Mouse (Mus musculus): ENCODE results near the gene Dph7. TPM values are rescaled to one million over a fixed set of nuclear protein-coding genes. Genes with fewer than 3 reads are reported as not detected.
"Not testable (repeated sequence)": the region's sequence is repeated elsewhere in the genome, so short reads cannot be mapped to it uniquely, and the experiment has no call there.

Dph7 gene
- polyA plus RNA-seq, 1 experiment from 2014 or later = 22.1 TPM

DNA sequence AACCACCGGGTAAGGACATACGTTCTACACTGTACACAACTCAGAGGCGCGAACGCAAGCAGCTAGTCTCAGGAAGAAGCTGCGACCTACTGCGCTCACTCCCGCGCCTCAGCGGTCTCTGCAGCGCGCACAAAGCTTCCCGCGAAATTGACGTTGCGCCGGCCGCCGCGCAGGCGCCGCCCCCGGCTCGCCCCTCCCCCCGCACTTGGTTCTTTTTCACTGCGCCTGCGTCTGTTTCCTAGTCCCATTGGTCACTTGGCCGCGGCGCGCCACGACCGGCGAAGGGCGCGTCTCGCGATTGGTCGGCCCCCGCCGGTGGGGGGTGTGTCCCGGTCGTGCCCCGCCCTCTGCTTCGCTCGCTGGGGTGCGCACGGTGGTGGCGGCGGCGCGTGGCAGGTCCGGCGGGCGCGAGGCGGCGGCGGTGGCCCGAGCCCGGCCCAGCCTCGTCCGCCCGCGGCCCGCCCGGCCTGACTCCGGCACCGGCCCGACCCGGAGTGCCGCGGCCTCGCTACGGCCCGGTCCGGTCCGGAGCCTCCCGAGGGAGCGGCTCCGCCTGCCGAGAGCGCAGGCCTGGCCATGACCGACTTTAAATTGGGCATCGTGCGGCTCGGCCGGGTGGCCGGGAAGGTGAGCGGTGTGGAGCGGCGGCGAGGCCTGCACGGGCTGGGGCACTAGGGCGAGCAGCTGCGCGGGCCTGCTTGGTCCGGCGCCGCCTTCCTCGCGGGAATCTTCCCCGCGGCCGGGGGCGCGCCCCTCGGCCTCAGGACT is 12.6 kb upstream of the Dph7 start, which contains the start of gene Zmynd19:
TSS of gene Zmynd19 (plus strand) at position 372 of the 768 bp plus-strand sequence.
- Histone ChIP-seq H3K36me3 (ENCODE audit: control insufficient read depth, insufficient read depth, low read length) (0 out of 2 replicates have a peak, but pooled peaks cover 3% of the 10 kb centered on the region), H3K9me3 (replicated peaks; ENCODE audit: control insufficient read depth, low read length) (no peaks in the 10 kb centered on the region), H3K9ac (ENCODE audit: low read length) (peak within 1 kb of the TSS; percentile 93), H3K4me3 (replicated peaks; ENCODE audit: low read length) (peak within 1 kb of the TSS; percentile 92), H3K27me3 (ENCODE audit: control insufficient read depth, insufficient read depth, low read length) (no peaks in the 10 kb centered on the region), H3K27ac (ENCODE audit: low read length) (peak within 1 kb of the TSS; percentile 41), H3K4me1 (ENCODE audit: control insufficient read depth, insufficient read depth, low read length) (peaks cover 17% of the 10 kb centered on the region), H3K4me2 (ENCODE audit: low read depth, low read length) (peak within 1 kb of the TSS; percentile 96)
- ATAC-seq (ENCODE audit: insufficient read depth, low FRiP score) = peak; percentile 99
- WGBS = under 1% methylated on average over 105 of the region's 108 CpGs

DNA sequence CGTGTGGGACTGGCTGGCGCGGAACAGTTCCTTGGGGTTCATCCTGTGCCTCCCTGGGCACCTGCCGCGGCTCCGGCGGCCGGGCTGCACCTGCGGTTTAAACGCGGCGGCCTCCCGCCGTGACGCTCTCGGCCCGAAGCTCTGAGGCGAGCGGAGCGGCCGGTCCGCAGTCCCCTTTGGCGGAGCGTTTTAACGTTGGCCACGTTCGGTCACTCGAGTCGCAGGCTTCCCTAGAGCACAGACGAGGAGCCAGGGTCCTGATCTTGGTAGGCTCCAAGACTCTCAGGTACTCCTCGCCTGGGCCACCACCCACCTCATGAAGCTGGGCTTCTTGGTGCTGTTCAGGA is 12.0 kb upstream of the Dph7 start:
- H3K9ac ChIP-seq (ENCODE audit: low read length) = peak overlapping the region; percentile 93
- no peaks in the 10 kb centered on the region for H3K9me3 ChIP-seq (replicated peaks; ENCODE audit: control insufficient read depth, low read length)
- no peaks in the 10 kb centered on the region for H3K27me3 ChIP-seq (ENCODE audit: control insufficient read depth, insufficient read depth, low read length)
- peak overlapping the region; percentile 92 for H3K4me3 ChIP-seq (replicated peaks; ENCODE audit: low read length)
- peak overlapping the region; percentile 96 for H3K4me2 ChIP-seq (ENCODE audit: low read depth, low read length)
- peaks cover 17% of the 10 kb centered on the region for H3K4me1 ChIP-seq (ENCODE audit: control insufficient read depth, insufficient read depth, low read length)
- under 1% methylated on average over 31 of the region's 31 CpGs for WGBS
- peak; percentile 2; the same call in 1 of the 2 replicates for ATAC-seq (ENCODE audit: insufficient read depth, low FRiP score)
- H3K27ac ChIP-seq (ENCODE audit: low read length) = peak overlapping the region; percentile 41
- peaks cover 3% of the 10 kb centered on the region; the same call in 1 of the 2 replicates for H3K36me3 ChIP-seq (ENCODE audit: control insufficient read depth, insufficient read depth, low read length)

DNA sequence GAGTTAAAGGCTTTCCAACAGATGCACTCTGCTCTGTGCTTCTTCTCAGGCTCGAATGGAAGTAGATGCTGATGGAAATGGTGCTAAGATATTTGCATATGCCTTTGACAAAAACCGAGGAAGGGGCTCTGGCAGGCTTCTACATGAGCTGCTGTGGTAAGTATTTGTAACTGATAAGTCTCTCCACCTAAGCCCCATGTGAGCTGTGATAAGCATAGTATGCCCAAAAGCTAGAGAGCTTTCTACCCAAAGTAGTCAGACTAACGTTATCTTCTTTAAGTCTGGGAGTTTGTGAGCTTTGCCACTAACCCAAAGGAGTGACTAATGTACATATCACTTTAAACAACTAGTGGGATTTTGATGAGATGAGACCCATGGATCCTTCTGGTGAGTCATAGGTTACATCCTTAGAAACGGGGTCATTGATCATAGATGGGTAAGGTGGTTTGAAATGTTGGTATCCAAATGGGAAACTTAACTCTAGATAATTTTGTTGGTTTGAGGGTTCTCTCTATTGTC is 9.6 kb upstream of the Dph7 start:
- no peak overlapping the region for H3K4me3 ChIP-seq (replicated peaks; ENCODE audit: low read length)
- WGBS = 86% methylated on average over 4 of the region's 4 CpGs
- peaks cover 3% of the 10 kb centered on the region; the same call in 1 of the 2 replicates for H3K36me3 ChIP-seq (ENCODE audit: control insufficient read depth, insufficient read depth, low read length)
- no peak for ATAC-seq (ENCODE audit: insufficient read depth, low FRiP score)
- H3K4me1 ChIP-seq (ENCODE audit: control insufficient read depth, insufficient read depth, low read length) = peaks cover 17% of the 10 kb centered on the region
- no peaks in the 10 kb centered on the region for H3K9me3 ChIP-seq (replicated peaks; ENCODE audit: control insufficient read depth, low read length)
- H3K4me2 ChIP-seq (ENCODE audit: low read depth, low read length) = no peak overlapping the region
- no peak overlapping the region for H3K27ac ChIP-seq (ENCODE audit: low read length)
- no peak overlapping the region for H3K9ac ChIP-seq (ENCODE audit: low read length)
- H3K27me3 ChIP-seq (ENCODE audit: control insufficient read depth, insufficient read depth, low read length) = no peaks in the 10 kb centered on the region

DNA sequence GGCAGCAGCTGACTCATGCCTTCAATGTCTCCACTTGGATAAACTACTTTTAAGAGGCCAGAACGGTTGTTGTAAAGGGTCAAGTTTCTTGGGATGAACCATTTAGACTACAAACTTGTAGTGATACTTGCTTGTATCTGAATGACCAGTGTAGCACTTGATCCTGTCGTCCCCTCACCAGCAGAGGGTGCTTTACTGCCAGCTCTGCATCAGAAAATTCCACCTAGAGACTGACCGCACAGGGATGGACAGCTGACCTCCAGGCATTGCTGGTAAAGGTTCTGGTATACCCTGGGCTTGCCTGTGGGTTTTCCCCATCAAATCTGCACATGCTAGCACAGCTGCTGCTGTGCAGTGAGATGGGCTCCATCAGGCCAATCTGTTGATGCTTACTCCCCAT is 1.3 kb upstream of the Dph7 start:
- no peak overlapping the region for H3K9ac ChIP-seq (ENCODE audit: low read length)
- no peak overlapping the region for H3K27ac ChIP-seq (ENCODE audit: low read length)
- H3K4me1 ChIP-seq (ENCODE audit: control insufficient read depth, insufficient read depth, low read length) = peaks cover 7% of the 10 kb centered on the region; the same call in 1 of the 2 replicates
- 37% methylated on average over 3 of the region's 3 CpGs for WGBS
- H3K4me2 ChIP-seq (ENCODE audit: low read depth, low read length) = no peak overlapping the region
- H3K9me3 ChIP-seq (replicated peaks; ENCODE audit: control insufficient read depth, low read length) = no peaks in the 10 kb centered on the region
- no peak overlapping the region for H3K4me3 ChIP-seq (replicated peaks; ENCODE audit: low read length)
- ATAC-seq (ENCODE audit: insufficient read depth, low FRiP score) = no peak
- peaks cover 5% of the 10 kb centered on the region; the same call in 1 of the 2 replicates for H3K36me3 ChIP-seq (ENCODE audit: control insufficient read depth, insufficient read depth, low read length)
- no peaks in the 10 kb centered on the region for H3K27me3 ChIP-seq (ENCODE audit: control insufficient read depth, insufficient read depth, low read length)

DNA sequence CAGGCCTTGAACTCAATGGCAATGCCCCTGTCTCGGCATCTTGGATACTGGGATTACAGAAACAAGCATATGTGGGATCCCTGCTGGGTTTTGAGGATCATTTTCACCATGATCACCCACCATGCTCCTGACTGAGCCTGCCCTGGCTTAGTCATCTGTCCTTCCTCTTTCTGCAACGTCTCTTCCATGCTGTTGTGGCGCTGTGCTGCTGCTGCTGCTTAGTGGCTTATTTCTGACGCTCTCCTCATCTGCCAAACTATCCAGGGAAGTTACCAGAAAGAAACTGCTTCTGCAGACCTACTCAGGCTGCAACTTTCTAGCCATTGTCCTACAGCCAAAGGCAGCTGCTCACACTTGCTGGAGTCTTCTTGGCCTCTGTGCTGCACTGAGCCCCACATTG is 8.2 kb downstream of the Dph7 start:
- peaks cover 9% of the 10 kb centered on the region for H3K4me1 ChIP-seq (ENCODE audit: control insufficient read depth, insufficient read depth, low read length)
- 84% methylated on average over 4 of the region's 4 CpGs for WGBS
- H3K4me2 ChIP-seq (ENCODE audit: low read depth, low read length) = no peak overlapping the region
- no peak overlapping the region for H3K9ac ChIP-seq (ENCODE audit: low read length)
- H3K36me3 ChIP-seq (ENCODE audit: control insufficient read depth, insufficient read depth, low read length) = 0 out of 2 replicates have a peak, but pooled peaks cover 10% of the 10 kb centered on the region
- H3K9me3 ChIP-seq (replicated peaks; ENCODE audit: control insufficient read depth, low read length) = no peaks in the 10 kb centered on the region
- no peaks in the 10 kb centered on the region for H3K27me3 ChIP-seq (ENCODE audit: control insufficient read depth, insufficient read depth, low read length)
- no peak for ATAC-seq (ENCODE audit: insufficient read depth, low FRiP score)
- H3K27ac ChIP-seq (ENCODE audit: low read length) = no peak overlapping the region
- H3K4me3 ChIP-seq (replicated peaks; ENCODE audit: low read length) = no peak overlapping the region

DNA sequence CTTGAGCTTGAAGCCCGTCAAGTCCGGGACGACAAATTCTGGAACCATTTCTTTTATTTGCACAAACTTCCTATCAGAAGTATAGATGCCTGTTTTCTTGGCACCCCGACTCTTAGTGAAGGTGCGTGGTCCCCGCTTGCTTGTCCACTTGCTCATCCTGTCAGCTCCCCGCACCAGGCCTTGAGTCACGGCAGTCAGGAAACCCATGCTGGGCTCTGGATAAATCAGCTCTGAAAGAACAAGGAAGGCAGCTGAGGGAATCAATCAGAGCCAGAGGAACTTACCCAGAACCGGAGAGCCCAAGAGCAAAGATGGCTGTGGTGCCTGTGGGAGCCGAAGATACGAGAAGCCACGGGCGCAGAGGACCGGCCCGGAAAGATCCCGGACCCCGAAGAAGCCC is 12.3 kb downstream of the Dph7 start:
- not testable (repeated sequence) for H3K27me3 ChIP-seq (ENCODE audit: control insufficient read depth, insufficient read depth, low read length); H3K36me3 ChIP-seq (ENCODE audit: control insufficient read depth, insufficient read depth, low read length); ATAC-seq (ENCODE audit: insufficient read depth, low FRiP score); H3K9me3 ChIP-seq (replicated peaks; ENCODE audit: control insufficient read depth, low read length)
- WGBS = under 1% methylated on average over 17 of the region's 17 CpGs
- peak overlapping the region; percentile 62 for H3K4me2 ChIP-seq (ENCODE audit: low read depth, low read length)
- H3K9ac ChIP-seq (ENCODE audit: low read length) = peak overlapping the region; percentile 87
- peak overlapping the region; percentile 88 for H3K27ac ChIP-seq (ENCODE audit: low read length)
- H3K4me1 ChIP-seq (ENCODE audit: control insufficient read depth, insufficient read depth, low read length) = peaks cover 14% of the 10 kb centered on the region
- H3K4me3 ChIP-seq (replicated peaks; ENCODE audit: low read length) = peak overlapping the region; percentile 93

DNA sequence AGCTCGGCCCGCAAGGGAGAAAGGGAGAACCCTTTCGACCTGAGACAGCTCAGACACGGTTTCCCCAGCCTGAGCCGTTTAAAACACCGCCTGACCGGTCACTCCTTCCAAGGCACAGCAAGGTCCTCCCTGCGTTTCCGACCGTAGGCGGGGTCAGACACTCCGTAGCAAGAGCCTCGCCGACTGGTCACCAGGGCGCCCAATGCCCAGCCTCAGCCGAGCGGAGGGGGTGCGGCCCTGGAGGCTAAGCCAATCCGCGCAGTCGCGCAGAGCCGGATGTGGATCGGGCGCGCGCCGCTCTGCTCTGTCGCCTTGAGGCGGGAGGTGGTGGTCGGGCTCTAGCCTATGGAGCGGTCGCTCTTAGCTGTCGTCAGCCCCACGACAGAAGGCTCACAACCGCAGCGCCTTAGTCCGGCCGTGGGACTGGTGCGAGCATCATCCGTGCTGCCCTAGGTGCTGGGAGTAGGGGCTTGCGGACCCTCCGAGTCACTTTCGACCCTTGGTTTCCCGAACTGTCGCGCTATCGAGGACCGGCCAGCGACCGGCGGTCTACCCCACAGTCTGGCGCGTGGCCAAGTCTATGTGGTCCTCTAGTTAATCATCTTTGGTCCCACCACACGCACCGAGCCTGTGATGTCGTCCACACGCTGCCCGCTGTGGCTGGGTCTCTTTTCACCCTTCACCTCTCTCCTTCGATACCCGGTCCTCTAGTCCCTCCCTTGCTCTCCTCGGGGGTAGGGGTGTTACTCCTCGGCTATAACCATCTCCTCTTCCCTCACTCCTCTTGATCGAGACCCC is 12.9 kb downstream of the Dph7 start, which contains the start of gene Mrpl41:
TSS of gene Mrpl41 (minus strand) at position 193 of the 798 bp plus-strand sequence.
- Histone ChIP-seq H3K9me3 (replicated peaks; ENCODE audit: control insufficient read depth, low read length) (no peaks in the 10 kb centered on the region), H3K27ac (ENCODE audit: low read length) (peak within 1 kb of the TSS; percentile 92), H3K36me3 (ENCODE audit: control insufficient read depth, insufficient read depth, low read length) (0 out of 2 replicates have a peak, but pooled peaks cover 4% of the 10 kb centered on the region), H3K9ac (ENCODE audit: low read length) (peak within 1 kb of the TSS; percentile 87), H3K4me2 (ENCODE audit: low read depth, low read length) (peak within 1 kb of the TSS; percentile 97), H3K27me3 (ENCODE audit: control insufficient read depth, insufficient read depth, low read length) (no peaks in the 10 kb centered on the region), H3K4me3 (replicated peaks; ENCODE audit: low read length) (peak within 1 kb of the TSS; percentile 93), H3K4me1 (ENCODE audit: control insufficient read depth, insufficient read depth, low read length) (peaks cover 14% of the 10 kb centered on the region)
- peak; percentile 99 for ATAC-seq (ENCODE audit: insufficient read depth, low FRiP score)
- WGBS = under 1% methylated on average over 64 of the region's 64 CpGs

DNA sequence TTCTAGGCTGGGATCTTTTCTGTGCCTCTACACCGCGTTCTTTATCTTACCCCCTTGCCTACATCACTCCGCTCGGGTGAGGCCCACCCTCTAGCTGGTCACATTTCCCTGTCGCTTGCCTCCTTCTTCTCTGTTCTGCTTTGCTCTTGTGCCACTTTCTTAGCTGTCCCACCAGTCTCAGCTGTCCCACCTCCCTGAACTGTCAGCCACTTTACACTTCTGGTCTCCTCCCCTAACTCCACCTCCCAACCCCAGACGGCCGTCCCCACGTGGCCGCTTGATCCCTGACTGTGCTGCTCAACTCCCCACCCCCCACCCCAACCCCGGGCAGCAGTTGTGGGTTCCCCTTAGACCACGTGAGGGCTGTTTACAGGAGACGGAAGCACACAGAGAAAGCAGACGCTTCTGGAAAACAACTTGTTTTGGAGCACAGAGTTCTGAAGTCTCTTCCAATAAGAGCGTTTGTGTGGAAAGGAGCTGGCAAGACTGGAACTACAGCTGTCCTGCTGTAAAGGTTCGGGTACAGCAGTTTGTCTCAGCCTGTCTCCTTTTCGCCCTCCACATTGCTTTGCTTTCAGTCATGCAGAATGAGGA is 13.6 kb downstream of the Dph7 start, which contains the start of gene Pnpla7:
TSS of gene Pnpla7 (plus strand) at position 330 of the 594 bp plus-strand sequence.
- under 1% methylated on average over 16 of the region's 16 CpGs for WGBS
- peak within 1 kb of the TSS; percentile 87 for H3K9ac ChIP-seq (ENCODE audit: low read length)
- peak within 1 kb of the TSS; percentile 92 for H3K27ac ChIP-seq (ENCODE audit: low read length)
- no peaks in the 10 kb centered on the region for H3K27me3 ChIP-seq (ENCODE audit: control insufficient read depth, insufficient read depth, low read length)
- no peaks in the 10 kb centered on the region for H3K9me3 ChIP-seq (replicated peaks; ENCODE audit: control insufficient read depth, low read length)
- 0 out of 2 replicates have a peak, but pooled peaks cover 4% of the 10 kb centered on the region for H3K36me3 ChIP-seq (ENCODE audit: control insufficient read depth, insufficient read depth, low read length)
- H3K4me3 ChIP-seq (replicated peaks; ENCODE audit: low read length) = peak within 1 kb of the TSS; percentile 93
- peaks cover 14% of the 10 kb centered on the region for H3K4me1 ChIP-seq (ENCODE audit: control insufficient read depth, insufficient read depth, low read length)
- peak within 1 kb of the TSS; percentile 97 for H3K4me2 ChIP-seq (ENCODE audit: low read depth, low read length)
- ATAC-seq (ENCODE audit: insufficient read depth, low FRiP score) = peak; percentile 75

All from stomach, embryonic 16.5 days (tissue).